Mouse (Mus musculus): ENCODE results near the gene Olfr263.

DNA sequence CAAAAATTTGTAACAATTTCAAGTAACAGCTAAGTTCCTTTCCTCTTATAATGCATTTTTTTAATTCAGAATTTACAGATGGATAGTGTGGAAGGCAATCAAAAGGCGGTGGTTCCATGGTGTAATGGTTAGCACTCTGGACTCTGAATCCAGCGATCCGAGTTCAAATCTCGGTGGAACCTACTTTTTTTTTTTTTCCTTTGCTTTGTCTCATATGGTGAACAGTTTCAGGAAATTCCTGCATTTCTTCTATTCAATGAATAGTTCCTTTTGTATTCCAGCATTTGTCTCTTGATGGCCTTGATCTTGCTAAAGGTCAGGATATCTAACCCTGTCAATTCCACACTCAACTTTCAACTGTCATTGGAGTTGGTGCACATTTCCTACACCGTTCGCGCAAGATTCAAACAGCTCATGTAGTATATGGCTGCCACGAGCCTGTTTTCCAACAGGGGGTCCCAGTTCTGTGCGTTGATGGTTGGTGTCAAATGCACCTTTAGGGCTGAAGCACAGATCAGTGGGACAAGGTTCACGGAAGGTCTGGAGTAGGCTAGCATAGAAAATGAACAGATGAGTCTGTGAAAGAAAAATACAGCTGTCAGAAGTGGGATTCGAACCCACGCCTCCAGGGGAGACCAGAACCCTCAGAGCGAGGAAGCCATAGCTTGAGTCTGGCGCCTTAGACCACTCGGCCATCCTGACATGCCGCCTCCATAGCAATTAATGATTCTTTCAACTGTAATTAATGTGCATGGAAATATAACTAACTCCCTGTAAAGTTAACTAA is 43.0 kb downstream of the Olfr263 start:
- TF ChIP-seq CTCF (IDR thresholded peaks at IDR 0.05; ENCODE audit: extremely low read depth, insufficient read depth, insufficient read length, insufficient replicate concordance): no peak
- TF ChIP-seq POLR2A (IDR thresholded peaks at IDR 0.05; ENCODE audit: low read depth, low read length): no peak
